In the genomic region with DNA sequence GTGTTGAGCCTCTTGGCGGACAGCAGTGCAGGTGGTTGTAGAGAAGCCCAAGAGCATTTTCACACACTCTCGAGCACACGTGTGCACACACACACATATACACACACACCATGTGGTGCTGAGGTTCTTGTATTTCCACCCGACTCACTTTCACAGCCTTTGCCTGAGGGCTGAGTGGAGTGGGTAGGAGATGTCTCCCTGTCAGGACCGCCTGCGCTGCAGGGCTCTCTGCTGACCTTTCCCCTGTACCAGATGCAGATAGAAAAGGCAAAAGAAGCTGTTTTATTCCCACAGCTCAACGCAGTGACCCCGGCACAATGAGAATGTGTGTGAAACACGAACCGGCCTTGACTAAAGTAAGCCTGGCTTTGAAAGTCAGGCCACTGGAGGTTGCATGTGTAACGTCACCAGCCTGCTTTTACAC, we compare ENCODE assay signal across 14 mouse cellular contexts.
DNase-seq lines count a peak whose midpoint lies in the region; ATAC-seq and TF ChIP-seq lines count a peak whose summit lies in the region.
"Had no signal": no experiment of that assay in that cellular context is flagged by ENCODE, and none has a peak within 500 bp of the region (broad histone marks: within the 10 kb centered on the region; RNA-seq: fewer than 3 reads in every experiment).

No protein-coding gene starts in this region.

- peaks cover 4% of the 10 kb centered on the region; the same call in 1 of the 2 replicates for H3K36me3 ChIP-seq in midbrain, embryonic 10.5 days
- H3K36me3 ChIP-seq in midbrain, postnatal 0 days (ENCODE audit: insufficient read depth, low read length): no peaks in the 10 kb centered on the region
- no peaks in the 10 kb centered on the region for H3K36me3 ChIP-seq in forebrain, embryonic 15.5 days
- H3K36me3 ChIP-seq in neural tube, embryonic 15.5 days: no peaks in the 10 kb centered on the region
- H3K36me3 ChIP-seq: heart, embryonic 15.5 days had no signal

- WGBS in midbrain, embryonic 10.5 days: 40% methylated on average over 11 of the region's 11 CpGs
- WGBS in midbrain, postnatal 0 days: 37% methylated on average over 11 of the region's 11 CpGs
- WGBS in forebrain, embryonic 15.5 days: 31% methylated on average over 11 of the region's 11 CpGs
- 36% methylated on average over 11 of the region's 11 CpGs for WGBS in neural tube, embryonic 15.5 days

- ATAC-seq in midbrain, postnatal 0 days (ENCODE audit: low FRiP score): no peak; the same call in 1 of the 2 replicates
- ATAC-seq in forebrain, embryonic 15.5 days (replicated peaks): peak; percentile 41
- no peak for ATAC-seq in neural tube, embryonic 15.5 days (ENCODE audit: low FRiP score)
- no peak for ATAC-seq in frontal cortex, adult (ENCODE audit: low TSS enrichment)
- ATAC-seq: intestine, embryonic 16.5 days had no signal

- H3K4me2 ChIP-seq in midbrain, postnatal 0 days (ENCODE audit: low read depth, low read length, poor library complexity, severe bottlenecking): no peak overlapping the region
- H3K4me2 ChIP-seq in forebrain, embryonic 15.5 days (replicated peaks): peak overlapping the region; percentile 10
- H3K4me2 ChIP-seq in neural tube, embryonic 15.5 days: no peak overlapping the region
- H3K4me2 ChIP-seq: heart, embryonic 15.5 days had no signal

- H3K9me3 ChIP-seq in midbrain, embryonic 10.5 days (replicated peaks): no peaks in the 10 kb centered on the region
- H3K9me3 ChIP-seq in midbrain, postnatal 0 days (ENCODE audit: low read length): no peaks in the 10 kb centered on the region
- H3K9me3 ChIP-seq in forebrain, embryonic 15.5 days: no peaks in the 10 kb centered on the region
- H3K9me3 ChIP-seq in neural tube, embryonic 15.5 days (replicated peaks): no peaks in the 10 kb centered on the region
- H3K9me3 ChIP-seq: heart, embryonic 15.5 days had no signal

- H3K27ac ChIP-seq in midbrain, embryonic 10.5 days (replicated peaks): peak overlapping the region; percentile 78
- H3K27ac ChIP-seq in midbrain, postnatal 0 days (ENCODE audit: low read depth, low read length): no peak overlapping the region
- H3K27ac ChIP-seq in forebrain, embryonic 15.5 days (replicated peaks): peak overlapping the region; percentile 94
- 0 out of 2 replicates have a peak overlapping the region, but pooled peaks have one; percentile 51 for H3K27ac ChIP-seq in neural tube, embryonic 15.5 days (replicated peaks)
- H3K27ac ChIP-seq: heart, embryonic 15.5 days; macrophage had no signal

- TF ChIP-seq CTCF in midbrain, postnatal 0 days (IDR thresholded peaks at IDR 0.05): no peak

- peak; percentile 48 for DNase-seq in midbrain, embryonic 10.5 days (ENCODE audit: low spot score)
- DNase-seq in midbrain, postnatal 0 days (ENCODE audit: low spot score): no peak
- DNase-seq in mesoderm, embryonic 11.5 days (ENCODE audit: low read depth, low spot score): peak; percentile 53
- DNase-seq in cerebellum, adult 8-10 months: no peak
- no peak for DNase-seq in right cerebral cortex, postnatal 36 days (ENCODE audit: low spot score in 2 of 2)
- DNase-seq: cerebellum, adult 11 months; kidney, postnatal 25 days; thymus, adult 2 months had no signal

- no peaks in the 10 kb centered on the region for H3K27me3 ChIP-seq in midbrain, embryonic 10.5 days (ENCODE audit: low read depth, poor library complexity, severe bottlenecking)
- H3K27me3 ChIP-seq in midbrain, postnatal 0 days (ENCODE audit: insufficient read depth, low read length): no peaks in the 10 kb centered on the region
- H3K27me3 ChIP-seq in forebrain, embryonic 15.5 days: no peaks in the 10 kb centered on the region
- H3K27me3 ChIP-seq in neural tube, embryonic 15.5 days (replicated peaks): no peaks in the 10 kb centered on the region
- H3K27me3 ChIP-seq: heart, embryonic 15.5 days had no signal

- H3K9ac ChIP-seq in midbrain, postnatal 0 days (replicated peaks; ENCODE audit: low read length, poor library complexity, severe bottlenecking): no peak overlapping the region
- peak overlapping the region; percentile 14 for H3K9ac ChIP-seq in forebrain, embryonic 15.5 days (replicated peaks)
- H3K9ac ChIP-seq in neural tube, embryonic 15.5 days (replicated peaks): no peak overlapping the region
- H3K9ac ChIP-seq: heart, embryonic 15.5 days had no signal

- H3K4me3 ChIP-seq in midbrain, embryonic 10.5 days: no peak overlapping the region
- H3K4me3 ChIP-seq in midbrain, postnatal 0 days (ENCODE audit: low read depth, low read length): no peak overlapping the region
- H3K4me3 ChIP-seq in forebrain, embryonic 15.5 days: no peak overlapping the region
- H3K4me3 ChIP-seq in neural tube, embryonic 15.5 days (replicated peaks): no peak overlapping the region
- H3K4me3 ChIP-seq: heart, embryonic 15.5 days had no signal

- peaks cover 49% of the 10 kb centered on the region for H3K4me1 ChIP-seq in midbrain, embryonic 10.5 days
- no peaks in the 10 kb centered on the region for H3K4me1 ChIP-seq in midbrain, postnatal 0 days (ENCODE audit: insufficient read depth, low read length)
- peaks cover 40% of the 10 kb centered on the region for H3K4me1 ChIP-seq in forebrain, embryonic 15.5 days
- H3K4me1 ChIP-seq in neural tube, embryonic 15.5 days: peaks cover 37% of the 10 kb centered on the region
- H3K4me1 ChIP-seq: heart, embryonic 15.5 days had no signal

Comparison
In these comparisons a context has a peak if more than half of its experiments do, and no peak if none do; other contexts are left out.
1. DNase-seq: peak in midbrain, embryonic 10.5 days (single experiment) and mesoderm, embryonic 11.5 days (single experiment); none in midbrain, postnatal 0 days (single experiment), cerebellum, adult 8-10 months (single experiment) and right cerebral cortex, postnatal 36 days (0 of 2).